Mouse (Mus musculus): Measurements from ENCODE around the gene Dpp8.
"Not testable (repeated sequence)": the region's sequence is repeated elsewhere in the genome, so short reads cannot be mapped to it uniquely, and the experiment has no call there.

Gene Dpp8

DNA sequence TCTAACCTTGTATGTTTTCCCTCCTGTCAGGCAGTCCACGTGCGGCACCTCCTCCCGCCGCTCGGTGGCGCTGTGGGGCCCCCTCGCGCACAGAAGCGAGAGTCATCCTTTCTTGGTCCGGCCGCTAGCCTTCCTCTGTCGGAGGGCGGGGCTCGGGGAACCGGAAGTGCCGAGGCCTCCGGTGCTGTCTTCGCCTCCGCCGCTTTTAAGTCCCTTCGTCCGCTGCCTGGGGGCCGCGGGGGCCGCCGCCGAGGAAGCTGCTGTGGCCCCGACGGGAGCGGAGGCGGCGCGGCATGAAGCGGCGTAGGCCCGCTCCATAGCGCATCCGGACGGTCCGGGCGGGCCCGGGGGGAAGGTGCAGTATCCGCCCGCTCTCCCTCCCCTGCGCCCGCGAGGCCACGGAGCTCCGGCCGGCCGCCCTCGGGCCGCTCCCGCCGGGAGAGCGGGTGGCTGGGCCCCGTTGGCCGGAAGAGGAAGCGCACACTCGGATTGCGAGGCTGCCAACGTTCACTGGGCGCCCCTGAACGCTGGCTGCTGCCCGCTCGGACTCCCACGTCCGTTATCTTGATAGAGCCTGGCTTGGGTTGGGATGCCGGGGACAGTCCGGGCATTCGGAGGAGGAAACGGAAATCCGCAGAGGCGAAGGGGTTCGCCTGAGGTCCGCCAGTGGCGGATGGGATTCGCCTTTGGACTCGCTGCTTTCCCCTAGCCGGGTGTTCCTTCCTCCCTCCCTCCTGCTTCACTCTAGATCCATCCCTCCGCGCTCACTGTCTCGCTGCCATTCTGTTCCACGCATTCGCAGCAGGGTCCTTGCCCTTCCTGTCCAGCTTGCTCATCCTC lies at the start of gene Dpp8:
Dpp8 (plus strand) TSS at position 146 of the 840 bp plus-strand sequence.
- peak; percentile 88 to 89 for DNase-seq (ENCODE audit: low spot score in 2 of 2)

DNA sequence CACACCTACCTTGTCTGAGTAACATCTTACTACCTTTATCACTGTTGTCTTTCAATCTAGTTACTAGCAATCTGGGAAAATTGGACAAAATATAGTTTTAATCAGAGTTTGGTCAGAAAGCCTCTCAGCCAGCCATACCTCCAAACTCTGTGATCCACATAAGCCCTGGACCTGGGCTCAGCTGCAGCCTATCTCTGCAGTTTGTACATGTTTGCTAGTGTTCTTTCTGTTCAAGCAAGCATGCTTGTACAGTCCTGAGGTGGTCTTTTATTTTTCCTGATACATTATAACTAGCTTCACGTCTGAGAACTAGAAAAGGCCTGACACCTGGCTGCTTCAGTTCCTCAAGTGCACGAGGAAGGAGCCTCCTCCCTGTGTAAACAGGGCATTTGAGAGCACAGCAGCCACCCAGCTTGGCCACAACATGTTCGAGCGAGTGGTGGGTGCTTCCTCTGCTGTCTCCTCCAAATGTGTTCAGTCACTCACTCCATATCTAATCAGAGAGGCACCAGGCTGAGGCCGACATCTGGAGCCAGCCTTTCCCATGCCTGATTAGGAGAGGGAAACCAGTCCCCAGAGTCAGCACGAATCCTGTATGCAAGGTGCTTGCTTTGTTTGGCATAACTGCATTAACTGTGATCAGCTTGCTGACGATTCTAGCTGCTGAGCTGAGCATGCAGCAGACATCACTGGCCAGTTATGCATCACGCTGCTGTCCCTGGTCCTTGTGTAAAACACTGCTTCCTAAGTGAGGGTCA lies 47.0 kb upstream of the Dpp8 start:
- DNase-seq (ENCODE audit: low spot score in 2 of 2) = no peak

GRCm38 (mm10) chr9:64985807-64986206 lies 46.4 kb upstream of the Dpp8 start:
- DNase-seq (ENCODE audit: low spot score in 2 of 2) = no peak

GRCm38 (mm10) chr9:64987651-64988050 lies 44.6 kb upstream of the Dpp8 start:
- no peak for DNase-seq (ENCODE audit: low spot score in 2 of 2)

DNA sequence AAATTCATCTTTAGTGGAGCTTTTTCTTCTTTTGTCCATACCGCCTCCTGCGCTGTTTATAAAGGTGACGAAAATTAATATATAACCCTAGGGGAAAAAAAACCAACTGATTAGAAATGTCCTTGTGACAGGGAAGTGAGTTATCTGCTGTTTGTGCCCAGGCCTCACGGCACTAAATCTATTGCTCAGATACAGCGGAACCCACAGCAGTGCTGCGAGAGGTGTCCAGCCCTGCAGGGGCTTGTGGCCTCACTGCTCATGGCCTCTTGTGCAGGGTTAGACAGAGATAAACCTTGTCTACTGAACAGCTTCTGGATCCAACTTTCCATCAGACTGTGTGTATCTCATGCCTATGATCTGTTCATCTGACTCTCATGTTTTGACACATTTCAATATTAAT lies 43.8 kb upstream of the Dpp8 start:
- DNase-seq (ENCODE audit: low spot score in 2 of 2) = no peak

- DNase-seq (ENCODE audit: low spot score in 2 of 2) = no peak
Measured at GRCm38 (mm10) chr9:64990291-64990690, 41.9 kb upstream of the Dpp8 start.

GRCm38 (mm10) chr9:64995464-64995863 lies 36.8 kb upstream of the Dpp8 start:
- DNase-seq (ENCODE audit: low spot score in 2 of 2) = not testable (repeated sequence)

DNA sequence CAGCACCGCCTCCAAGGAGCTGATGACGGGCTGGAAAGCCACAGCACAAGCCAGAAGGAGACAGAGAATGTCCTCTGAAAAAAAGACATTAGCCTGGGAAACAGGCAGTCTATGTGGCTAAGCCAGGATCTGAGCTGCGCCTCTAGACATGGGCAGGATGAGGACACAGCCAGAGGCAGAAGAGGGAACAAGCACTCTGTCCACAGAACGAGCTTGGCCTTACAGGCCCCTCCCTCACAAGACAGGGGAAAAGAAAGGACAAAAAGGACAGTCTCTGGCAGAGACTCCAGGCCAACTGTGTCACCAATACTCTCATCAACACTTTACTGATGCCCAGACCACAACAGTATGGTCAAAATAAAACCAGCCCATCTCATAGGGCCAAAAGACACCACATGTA lies 30.7 kb upstream of the Dpp8 start:
- DNase-seq (ENCODE audit: low spot score in 2 of 2) = no peak

- no peak for DNase-seq (ENCODE audit: low spot score in 2 of 2)
Measured at GRCm38 (mm10) chr9:65005737-65006136, 26.5 kb upstream of the Dpp8 start.

DNA sequence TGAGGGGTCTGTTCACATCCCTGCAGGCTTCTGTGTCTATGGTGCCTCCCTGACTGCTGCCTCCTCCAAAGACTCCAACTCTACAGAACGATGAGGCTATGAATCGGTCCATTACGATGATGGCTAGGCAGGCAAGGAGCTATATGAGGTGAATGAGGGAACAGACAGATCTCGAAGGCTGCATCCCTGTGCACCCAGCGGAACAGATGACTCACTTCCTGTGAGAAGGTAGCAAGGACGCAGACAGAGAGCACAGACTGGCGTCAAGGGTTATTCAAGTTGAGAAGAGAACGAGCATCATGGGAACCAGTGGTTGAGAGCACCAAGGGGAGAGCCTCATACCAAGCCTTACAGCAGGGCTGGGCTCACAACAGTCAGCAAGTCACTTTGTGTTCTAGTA lies 21.6 kb upstream of the Dpp8 start:
- no peak for DNase-seq (ENCODE audit: low spot score in 2 of 2)

GRCm38 (mm10) chr9:65011304-65011703 lies 20.9 kb upstream of the Dpp8 start:
- no peak for DNase-seq (ENCODE audit: low spot score in 2 of 2)

DNA sequence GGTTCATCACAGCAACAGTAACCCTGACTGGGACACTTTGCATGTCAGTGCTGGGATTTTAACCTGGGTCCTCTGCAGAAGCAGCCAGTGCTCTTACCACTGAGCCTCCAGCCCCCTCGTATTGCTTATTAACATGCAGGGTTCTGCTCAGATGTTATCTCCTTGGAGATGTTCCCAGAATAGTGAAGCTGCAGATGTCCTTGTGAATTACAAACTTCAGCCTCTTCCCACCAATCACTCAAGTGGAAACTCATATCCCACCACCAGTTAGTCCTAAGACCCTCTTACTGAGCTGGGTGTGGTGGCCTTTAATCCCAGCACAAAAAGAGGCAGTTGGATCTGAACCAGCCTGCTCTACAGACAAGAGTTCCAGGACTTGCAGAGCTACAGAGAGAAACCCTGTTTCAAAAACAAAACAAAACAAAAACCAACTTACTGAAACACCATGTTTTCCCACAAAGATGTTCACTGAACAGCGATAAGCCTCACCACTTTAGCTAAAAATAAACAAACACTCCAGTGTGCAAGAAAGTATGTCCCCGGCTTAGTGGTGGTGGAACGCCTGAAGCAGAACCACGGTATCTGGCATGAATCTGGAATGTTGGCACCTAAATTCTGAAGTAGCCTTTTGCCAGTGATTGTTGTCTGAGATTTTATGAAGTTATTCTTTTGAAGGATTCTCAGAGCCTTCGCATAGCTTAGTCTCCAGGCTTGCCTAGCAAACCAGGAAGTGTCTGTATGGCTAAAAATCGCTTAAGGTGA lies 16.6 kb upstream of the Dpp8 start:
- no peak for DNase-seq (ENCODE audit: low spot score in 2 of 2)

GRCm38 (mm10) chr9:65016241-65016977 lies 15.8 kb upstream of the Dpp8 start:
- no peak for DNase-seq (ENCODE audit: low spot score in 2 of 2)

GRCm38 (mm10) chr9:65016978-65017827 lies 15.0 kb upstream of the Dpp8 start:
- DNase-seq (ENCODE audit: low spot score in 2 of 2) = no peak

- no peak for DNase-seq (ENCODE audit: low spot score in 2 of 2)
Measured at GRCm38 (mm10) chr9:65017896-65018295, 14.3 kb upstream of the Dpp8 start.

- DNase-seq (ENCODE audit: low spot score in 2 of 2) = no peak
Measured at GRCm38 (mm10) chr9:65018588-65019121, 13.6 kb upstream of the Dpp8 start.

DNA sequence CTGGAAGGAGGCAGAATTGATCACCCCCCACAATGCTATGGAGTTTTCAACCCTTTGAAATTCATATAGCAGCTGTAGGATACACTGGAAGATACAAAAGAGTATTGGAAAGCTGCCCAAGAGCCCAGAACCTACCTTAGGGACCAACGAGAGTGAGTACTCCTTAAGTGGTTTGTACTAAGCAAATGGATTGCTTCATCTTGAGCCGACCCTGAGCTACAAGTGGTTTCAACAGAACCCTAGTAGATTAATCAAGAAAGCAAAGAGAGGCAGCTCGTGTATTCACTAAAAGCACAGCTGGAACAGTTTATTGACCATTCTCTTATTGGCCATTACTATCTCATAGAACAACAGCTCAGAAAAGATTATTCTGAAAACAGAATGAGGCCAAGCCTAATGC lies 13.1 kb upstream of the Dpp8 start:
- DNase-seq (ENCODE audit: low spot score in 2 of 2) = no peak

GRCm38 (mm10) chr9:65020128-65020527 lies 12.1 kb upstream of the Dpp8 start:
- DNase-seq (ENCODE audit: low spot score in 2 of 2) = no peak

- peak; percentile 78 to 79 for DNase-seq (ENCODE audit: low spot score in 2 of 2)
Measured at GRCm38 (mm10) chr9:65020991-65021886, 11.0 kb upstream of the Dpp8 start, which contains the start of gene Hacd3. TSS of gene Hacd3 (minus strand) at chr9:65021693.

All from frontal cortex, postnatal 25 days (tissue).